In the genomic region with DNA sequence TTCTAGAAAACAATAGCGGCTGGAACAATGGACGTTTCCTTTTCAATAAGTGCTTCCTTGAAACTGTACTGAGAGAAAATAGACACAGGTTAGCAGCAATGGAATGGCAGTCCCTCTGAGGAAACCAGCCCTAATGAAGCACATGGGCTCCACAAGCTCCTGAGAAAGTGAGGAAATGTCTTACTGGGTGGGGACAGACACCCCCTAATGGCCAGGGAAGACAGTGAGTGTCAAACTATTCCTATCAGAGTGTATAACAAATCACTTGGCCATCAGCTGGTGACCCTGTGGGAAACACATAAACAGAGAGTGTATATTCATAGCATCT, we compare ENCODE assay signal across 8 mouse cellular contexts.
DNase-seq lines count a peak whose midpoint lies in the region; ATAC-seq lines count a peak whose summit lies in the region.

No protein-coding gene starts in this region.

- DNase-seq in left cerebral cortex, postnatal 4 days, result peak; percentile 8
- DNase-seq in left cerebral cortex, adult 18-20 months (ENCODE audit: low spot score in 2 of 2), result no peak
- DNase-seq in heart, adult 9 months (ENCODE audit: low spot score in 2 of 2), result peak; percentile 43 to 78
- DNase-seq in layer of hippocampus, adult 9-11 months, result no peak
- no peak for DNase-seq in natural killer cell, adult 2 months (ENCODE audit: low spot score in 2 of 2)
- no peak for DNase-seq in Muller cell, postnatal 12 days (ENCODE audit: inconsistent ontology term)

- ATAC-seq in kidney, embryonic 14.5 days (ENCODE audit: low FRiP score, low TSS enrichment), result no peak
- peak; percentile 68; the same call in 1 of the 2 replicates for ATAC-seq in neural tube, embryonic 12.5 days (ENCODE audit: low FRiP score, low read depth)

- H3K4me2 ChIP-seq in kidney, embryonic 14.5 days (replicated peaks; ENCODE audit: low read depth, low read length), result no peak overlapping the region
- no peak overlapping the region for H3K4me2 ChIP-seq in neural tube, embryonic 12.5 days (replicated peaks)

- no peaks in the 10 kb centered on the region for H3K27me3 ChIP-seq in kidney, embryonic 14.5 days (ENCODE audit: control insufficient read depth, insufficient read depth, low read length)
- no peaks in the 10 kb centered on the region for H3K27me3 ChIP-seq in neural tube, embryonic 12.5 days (replicated peaks)

- no peak overlapping the region for H3K9ac ChIP-seq in kidney, embryonic 14.5 days (ENCODE audit: low read depth, low read length)
- no peak overlapping the region for H3K9ac ChIP-seq in neural tube, embryonic 12.5 days

- H3K4me3 ChIP-seq in kidney, embryonic 14.5 days (ENCODE audit: low read length), result no peak overlapping the region
- H3K4me3 ChIP-seq in neural tube, embryonic 12.5 days, result no peak overlapping the region

- peaks cover 3% of the 10 kb centered on the region; the same call in 1 of the 2 replicates for H3K4me1 ChIP-seq in kidney, embryonic 14.5 days (ENCODE audit: control insufficient read depth, insufficient read depth, low read length)
- H3K4me1 ChIP-seq in neural tube, embryonic 12.5 days, result 0 out of 2 replicates have a peak, but pooled peaks cover 3% of the 10 kb centered on the region

- intact Hi-C loops in left cerebral cortex, postnatal 4 days (cut with DNase I), result loop anchor here (10.0 kb wide), 1 partner anchor 336 kb away; the partner anchor contains the start of gene Fat4

- H3K36me3 ChIP-seq in kidney, embryonic 14.5 days (ENCODE audit: control insufficient read depth, insufficient read depth, low read length), result no peaks in the 10 kb centered on the region
- no peaks in the 10 kb centered on the region for H3K36me3 ChIP-seq in neural tube, embryonic 12.5 days

- H3K27ac ChIP-seq in kidney, embryonic 14.5 days (ENCODE audit: low read depth, low read length), result peak overlapping the region; percentile 20; the same call in 1 of the 2 replicates
- H3K27ac ChIP-seq in neural tube, embryonic 12.5 days, result no peak overlapping the region

- no peaks in the 10 kb centered on the region for H3K9me3 ChIP-seq in kidney, embryonic 14.5 days (ENCODE audit: control insufficient read depth, low read length)
- no peaks in the 10 kb centered on the region for H3K9me3 ChIP-seq in neural tube, embryonic 12.5 days

- WGBS in kidney, embryonic 14.5 days, result 49% methylated on average over 2 of the region's 2 CpGs
- WGBS in neural tube, embryonic 12.5 days, result 17% methylated on average over 2 of the region's 2 CpGs

Comparison
In these comparisons a context has a peak if more than half of its experiments do, and no peak if none do; other contexts are left out.
1. DNase-seq: peak in left cerebral cortex, postnatal 4 days (single experiment) and heart, adult 9 months (2 of 2); none in left cerebral cortex, adult 18-20 months (0 of 2), layer of hippocampus, adult 9-11 months (single experiment), natural killer cell, adult 2 months (0 of 2) and Muller cell, postnatal 12 days (single experiment).